Mouse (Mus musculus): Measurements from ENCODE around the gene Tnfrsf13b.
"Not testable (repeated sequence)": the region's sequence is repeated elsewhere in the genome, so short reads cannot be mapped to it uniquely, and the experiment has no call there.

Tnfrsf13b gene

GRCm38 (mm10) chr11:61127421-61128055 lies 983 bp downstream of the Tnfrsf13b start:
- DNase-seq (ENCODE audit: low read depth, low spot score): no peak

DNA sequence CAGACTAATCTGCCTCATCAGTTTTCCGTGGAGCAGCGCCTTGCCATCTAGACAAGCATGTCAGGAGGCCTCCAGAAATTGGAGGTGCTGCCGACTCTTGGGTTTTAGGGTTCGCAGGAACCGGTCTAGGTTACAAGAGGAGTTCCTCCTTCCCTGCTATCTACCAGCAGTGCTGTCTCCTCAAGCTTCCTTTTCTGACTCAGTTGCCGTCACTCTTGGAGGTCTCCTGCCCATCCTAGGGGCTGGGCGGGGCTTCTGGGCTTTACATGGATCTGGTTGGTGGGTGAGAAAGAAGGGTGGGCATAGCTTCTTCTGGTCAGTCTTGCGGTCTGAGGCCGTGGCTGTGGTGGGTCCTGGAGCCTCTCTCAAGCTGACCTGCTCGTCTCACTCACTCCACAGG lies 2.8 kb downstream of the Tnfrsf13b start:
- no peak for DNase-seq (ENCODE audit: low read depth, low spot score)

DNA sequence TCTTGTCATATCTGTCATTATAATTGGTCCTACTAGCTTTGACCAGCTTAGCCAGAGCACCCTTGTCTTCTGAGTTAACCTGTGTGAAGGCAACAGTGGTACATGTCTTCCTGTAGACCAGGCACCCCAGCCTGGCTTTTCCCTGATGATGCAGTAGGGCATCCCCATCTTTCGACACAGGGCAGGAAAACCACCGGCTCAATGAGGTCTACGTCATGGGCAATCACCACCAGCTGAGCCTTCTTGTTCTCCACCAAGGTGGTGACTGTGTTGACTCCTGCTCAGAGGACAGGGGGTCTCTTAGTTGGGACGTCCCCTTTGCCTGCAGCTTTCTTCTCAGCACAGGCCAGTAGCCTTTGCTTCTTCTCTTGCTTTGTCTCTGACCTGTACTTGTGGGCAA lies 4.1 kb downstream of the Tnfrsf13b start:
- DNase-seq (ENCODE audit: low read depth, low spot score): not testable (repeated sequence)

DNA sequence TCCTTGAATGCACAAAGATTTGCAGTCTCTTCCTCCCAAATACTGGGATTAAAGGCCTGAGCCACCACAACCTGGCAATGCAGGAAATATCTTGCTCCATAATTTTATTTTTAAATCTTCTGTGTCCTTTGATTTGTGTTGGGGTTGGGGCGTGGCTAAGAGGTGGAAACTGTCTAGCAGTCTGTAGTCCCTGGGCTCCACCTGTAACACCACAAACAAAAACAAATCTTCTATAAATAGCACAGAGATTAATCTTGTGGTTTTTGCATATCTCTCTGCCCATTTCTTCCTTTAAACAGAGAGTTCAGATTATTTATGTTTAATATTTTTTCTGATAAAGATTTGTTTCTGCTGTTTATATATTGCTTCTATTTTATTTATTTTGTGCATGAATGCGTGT lies 6.4 kb downstream of the Tnfrsf13b start:
- no peak for DNase-seq (ENCODE audit: low read depth, low spot score)

DNA sequence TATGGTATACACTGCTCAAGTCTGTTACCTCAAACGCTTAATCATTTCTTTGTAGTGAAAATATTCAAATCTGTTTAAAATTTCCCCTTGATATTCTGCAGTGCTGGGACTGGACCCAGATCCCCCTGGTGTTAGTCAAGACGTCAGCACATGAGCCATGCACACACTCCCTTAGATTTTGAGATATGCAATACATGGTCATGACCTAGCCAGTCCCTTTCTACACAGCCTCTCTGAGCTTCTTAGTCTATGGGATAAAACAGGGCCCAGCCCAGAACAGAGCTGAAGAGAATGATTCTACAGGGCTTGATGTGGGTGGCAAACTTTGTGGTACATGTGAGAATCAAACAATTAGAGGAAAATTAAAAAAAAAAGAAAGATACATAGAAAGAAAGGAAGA lies 15.1 kb downstream of the Tnfrsf13b start:
- no peak for DNase-seq (ENCODE audit: low read depth, low spot score)

DNA sequence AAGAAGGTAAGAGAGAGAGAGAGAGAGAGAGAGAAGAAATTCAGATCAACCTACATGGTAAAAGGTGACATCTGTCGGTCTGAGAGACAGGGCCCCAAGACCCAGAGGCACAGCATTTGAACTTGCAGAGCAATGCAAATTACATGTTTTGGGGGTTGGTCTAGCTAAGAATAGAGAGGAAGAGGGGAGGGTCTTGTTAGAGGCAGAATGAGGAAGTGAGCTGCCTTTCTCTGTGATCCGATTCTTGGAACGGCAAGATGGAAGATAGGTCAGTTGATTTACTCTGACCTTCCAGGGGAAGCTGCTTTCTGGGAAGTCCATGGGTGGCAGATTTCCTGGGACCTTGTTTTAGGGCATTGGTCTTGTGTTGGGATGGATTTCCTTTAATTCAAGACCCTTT lies 15.7 kb downstream of the Tnfrsf13b start:
- no peak for DNase-seq (ENCODE audit: low read depth, low spot score)

GRCm38 (mm10) chr11:61142941-61143530 lies 16.5 kb downstream of the Tnfrsf13b start:
- no peak for DNase-seq (ENCODE audit: low read depth, low spot score)

GRCm38 (mm10) chr11:61143564-61144469 lies 17.3 kb downstream of the Tnfrsf13b start:
- no peak for DNase-seq (ENCODE audit: low read depth, low spot score)

DNA sequence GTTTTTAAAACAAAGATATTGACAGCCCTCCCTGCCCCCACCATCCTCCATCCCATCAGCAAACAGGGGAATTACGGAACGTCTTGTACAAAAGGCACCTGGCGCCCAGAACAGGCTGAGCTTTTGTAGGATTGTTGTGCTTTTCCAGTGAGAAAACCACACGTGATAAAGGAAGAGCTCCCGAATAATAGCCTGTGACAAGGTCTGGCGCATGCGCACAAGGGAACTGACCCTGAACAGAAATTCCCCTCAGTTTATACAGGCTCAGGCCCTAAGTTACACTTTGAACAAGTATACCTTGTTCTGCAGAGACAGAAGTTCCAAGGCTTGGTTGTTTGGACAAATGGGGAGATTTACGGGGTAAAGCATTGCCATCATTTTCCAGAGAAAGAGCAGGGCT lies 19.0 kb downstream of the Tnfrsf13b start:
- DNase-seq (ENCODE audit: low read depth, low spot score): no peak

DNA sequence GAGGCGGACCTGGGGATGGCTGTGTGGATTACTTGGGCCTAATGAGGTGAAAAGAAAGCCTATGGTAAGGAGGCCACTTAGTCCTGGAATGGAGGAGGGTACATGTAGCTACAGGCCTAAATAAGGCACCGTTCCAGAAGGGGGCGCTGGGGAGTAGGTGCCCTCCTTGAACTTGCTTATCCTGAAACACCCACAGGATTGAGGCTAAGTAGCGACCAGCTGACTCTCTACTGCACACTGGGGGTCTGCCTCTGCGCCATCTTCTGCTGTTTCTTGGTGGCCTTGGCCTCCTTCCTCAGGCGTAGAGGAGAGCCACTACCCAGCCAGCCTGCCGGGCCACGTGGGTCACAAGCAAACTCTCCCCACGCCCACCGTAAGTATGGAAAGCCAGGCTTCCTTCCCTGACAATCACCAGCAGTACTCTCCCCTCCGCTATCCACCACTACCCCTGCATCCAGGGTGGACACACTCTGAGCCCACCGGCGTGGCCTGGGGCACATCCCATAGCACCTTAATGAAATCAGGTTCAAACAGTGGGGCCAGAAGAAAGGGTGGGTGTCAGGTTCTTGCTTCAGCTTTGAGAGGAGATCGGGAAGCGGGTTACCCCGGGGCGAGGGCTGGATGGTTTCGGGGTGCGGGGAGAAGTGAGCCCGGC lies 20.2 kb downstream of the Tnfrsf13b start:
- DNase-seq (ENCODE audit: low read depth, low spot score): no peak

GRCm38 (mm10) chr11:61147300-61147683 lies 20.7 kb downstream of the Tnfrsf13b start:
- no peak for DNase-seq (ENCODE audit: low read depth, low spot score)

GRCm38 (mm10) chr11:61150233-61151001 lies 23.9 kb downstream of the Tnfrsf13b start:
- no peak for DNase-seq (ENCODE audit: low read depth, low spot score)

DNA sequence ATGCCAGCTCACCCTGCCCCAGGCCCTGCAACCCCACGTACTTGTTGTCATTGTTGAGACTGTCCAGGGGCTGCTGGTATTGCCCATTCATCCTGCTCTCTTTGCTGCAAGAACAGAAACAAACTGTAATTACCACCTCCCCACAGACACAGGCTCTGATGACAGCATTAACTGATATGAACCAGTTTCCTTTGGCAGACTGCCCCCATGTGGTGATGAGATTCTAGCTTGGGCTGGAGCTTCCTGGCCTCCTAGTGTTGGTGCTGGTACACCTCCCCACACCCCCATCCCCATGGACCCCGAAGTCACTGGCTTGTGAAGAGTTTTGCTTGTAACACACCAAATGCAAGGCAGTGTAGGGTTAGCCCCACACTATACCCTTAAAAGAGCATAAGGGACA lies 29.2 kb downstream of the Tnfrsf13b start:
- no peak for DNase-seq (ENCODE audit: low read depth, low spot score)

- no peak for DNase-seq (ENCODE audit: low read depth, low spot score)
Measured at GRCm38 (mm10) chr11:61158141-61158540, 31.6 kb downstream of the Tnfrsf13b start.

GRCm38 (mm10) chr11:61159796-61160732 lies 33.5 kb downstream of the Tnfrsf13b start:
- no peak for DNase-seq (ENCODE audit: low read depth, low spot score)

DNA sequence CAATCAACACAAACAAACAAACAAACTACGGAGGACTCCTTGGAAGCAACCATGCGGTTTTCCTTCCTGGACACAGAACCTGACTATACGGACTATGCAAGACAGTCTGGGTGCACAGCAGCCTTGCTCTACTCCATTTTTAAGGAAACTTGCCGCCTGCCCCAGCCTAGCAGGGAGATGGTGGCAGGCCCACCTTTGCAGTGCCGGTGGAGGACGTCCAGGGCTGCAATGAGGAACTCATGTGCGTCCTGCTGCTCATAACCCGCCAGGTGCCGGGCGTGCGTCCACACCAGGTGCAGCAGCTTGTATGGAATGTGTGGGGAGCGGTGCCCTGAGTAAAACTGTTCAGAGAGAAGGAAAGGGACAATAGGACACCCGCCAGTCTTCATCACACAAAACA lies 34.6 kb downstream of the Tnfrsf13b start:
- DNase-seq (ENCODE audit: low read depth, low spot score): no peak

GRCm38 (mm10) chr11:61162776-61163175 lies 36.2 kb downstream of the Tnfrsf13b start:
- DNase-seq (ENCODE audit: low read depth, low spot score): no peak

DNA sequence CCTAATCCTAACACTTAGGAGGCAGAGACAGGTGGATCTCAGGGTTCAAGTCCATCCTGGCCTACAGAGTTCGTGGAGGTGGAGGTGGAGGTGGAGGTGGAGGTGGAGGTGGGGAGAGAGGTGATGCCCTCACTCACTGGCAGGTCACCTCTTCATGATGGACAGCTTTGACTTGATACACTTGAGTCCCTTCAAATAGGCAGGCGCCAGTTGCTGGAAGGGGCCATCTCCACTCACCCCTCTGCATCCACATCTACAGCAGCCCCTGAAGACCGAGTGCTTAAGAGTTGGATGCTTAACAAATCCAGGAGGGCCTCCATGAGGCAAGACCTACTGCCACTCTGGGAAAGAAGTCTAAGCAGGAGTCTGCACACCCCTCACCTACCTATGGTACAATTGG lies 36.8 kb downstream of the Tnfrsf13b start:
- DNase-seq (ENCODE audit: low read depth, low spot score): no peak

- no peak for DNase-seq (ENCODE audit: low read depth, low spot score)
Measured at GRCm38 (mm10) chr11:61164366-61164765, 37.8 kb downstream of the Tnfrsf13b start.

- no peak for DNase-seq (ENCODE audit: low read depth, low spot score)
Measured at GRCm38 (mm10) chr11:61164881-61165280, 38.3 kb downstream of the Tnfrsf13b start.

All from retina, adult 2 months (tissue).